Mouse (Mus musculus) CH12.LX (cell line): ENCODE measurements around the gene Psenen. TPM values are rescaled to one million over a fixed set of nuclear protein-coding genes. Genes with fewer than 3 reads are reported as not detected.

Source experiments
- DNase-seq: peaks from one replicate; pipeline ENCODE4 v3.0.0-alpha.2; 2013; ENCODE audit errors: extremely low read depth
- H3K27ac ChIP-seq: 2 replicates; pipeline ENCODE4 v1.5.1; 2012; ENCODE audit warnings: low read depth, mild to moderate bottlenecking, control low read depth, moderate library complexity; ENCODE audit not compliant: insufficient read depth
- H3K27me3 ChIP-seq: replicated peaks from 2 replicates; pipeline ENCODE3; 2012; ENCODE audit warnings: inconsistent platforms
- H3K36me3 ChIP-seq, 2 experiments: replicated peaks in 1 of 2; 2 replicates each; pipeline versions ENCODE3 to v1.6.1; 2012; ENCODE audit warnings: inconsistent platforms in 1 of 2, low read length in 1 of 2, mild to moderate bottlenecking in 1 of 2, mixed read lengths in 1 of 2, moderate library complexity in 1 of 2; ENCODE audit not compliant: control insufficient read depth in 1 of 2, insufficient read depth in 1 of 2
- H3K4me1 ChIP-seq, 2 experiments: 2 replicates each; pipeline ENCODE4 v1.6.1; 2012; ENCODE audit warnings: inconsistent platforms in 1 of 2, moderate library complexity in 1 of 2; ENCODE audit not compliant: insufficient read depth in 2 of 2, control insufficient read depth in 1 of 2
- H3K4me2 ChIP-seq: 2 replicates; pipeline ENCODE4 v1.6.1; 2012; ENCODE audit warnings: low read depth, mild to moderate bottlenecking, control low read depth; ENCODE audit not compliant: poor library complexity, insufficient read depth, severe bottlenecking
- H3K4me3 ChIP-seq, 3 experiments: fragments of 150-350 bp in 1 of 3; sonication (generic) in 1 of 3; replicated peaks in 1 of 3; 2 replicates each; pipeline versions ENCODE3 to v1.5.1; 2011 to 2012; ENCODE audit warnings: low read depth in 2 of 3, low read length in 2 of 3, mild to moderate bottlenecking in 2 of 3, moderate library complexity in 2 of 3, control low read depth in 1 of 3, improper control_type of control experiment in 1 of 3, inconsistent platforms in 1 of 3, mixed read lengths in 1 of 3; ENCODE audit not compliant: poor library complexity in 1 of 3
- H3K79me2 ChIP-seq: replicated peaks from 2 replicates; pipeline ENCODE4 v1.6.1; 2012; ENCODE audit warnings: mild to moderate bottlenecking, moderate library complexity; ENCODE audit not compliant: control insufficient read depth, poor library complexity, insufficient read depth, severe bottlenecking; ENCODE audit errors: extremely low read depth
- H3K9ac ChIP-seq: 2 replicates; pipeline ENCODE4 v1.6.1; 2012; ENCODE audit warnings: low read depth, mild to moderate bottlenecking, control low read depth, moderate library complexity; ENCODE audit not compliant: insufficient read depth
- H3K9me3 ChIP-seq: replicated peaks from 2 replicates; pipeline ENCODE3; 2012; ENCODE audit warnings: low read length, inconsistent platforms, mixed read lengths
- BHLHE40 ChIP-seq: IDR thresholded peaks from 2 replicates; pipeline ENCODE4 v1.6.1; 2011; ENCODE audit warnings: mild to moderate bottlenecking, low read depth, low read length, improper control_type of control experiment
- CHD1 ChIP-seq: IDR thresholded peaks from 2 replicates; pipeline ENCODE4 v1.6.1; 2012; ENCODE audit warnings: low read depth, low read length, improper control_type of control experiment, inconsistent platforms
- CHD2 ChIP-seq: IDR thresholded peaks from 2 replicates; pipeline ENCODE4 v1.6.1; 2011; ENCODE audit warnings: low read length, improper control_type of control experiment
- IRF4 ChIP-seq: IDR thresholded peaks from 2 replicates; pipeline ENCODE4 v1.6.1; 2014; ENCODE audit warnings: low read depth, mild to moderate bottlenecking, inconsistent platforms, low read length, improper control_type of control experiment
- JUN ChIP-seq: IDR thresholded peaks from 2 replicates; pipeline ENCODE4 v1.6.1; 2011; ENCODE audit warnings: low read depth, mild to moderate bottlenecking, low read length, improper control_type of control experiment, moderate library complexity; ENCODE audit not compliant: insufficient read depth
- MAZ ChIP-seq: IDR thresholded peaks from 2 replicates; pipeline ENCODE4 v1.6.1; 2012; ENCODE audit warnings: low read depth, mild to moderate bottlenecking, inconsistent platforms, low read length, improper control_type of control experiment, moderate library complexity
- MEF2A ChIP-seq: IDR thresholded peaks from 2 replicates; pipeline ENCODE4 v1.6.1; 2014; ENCODE audit warnings: low read depth, mild to moderate bottlenecking, inconsistent platforms, low read length, improper control_type of control experiment, borderline replicate concordance
- MXI1 ChIP-seq: IDR thresholded peaks from 2 replicates; pipeline ENCODE4 v1.6.1; 2011; ENCODE audit warnings: mild to moderate bottlenecking, low read depth, low read length, improper control_type of control experiment
- MYC ChIP-seq: IDR thresholded peaks from 2 replicates; pipeline ENCODE4 v1.6.1; 2011; ENCODE audit warnings: low read depth, mild to moderate bottlenecking, improper control_type of control experiment, low read length
- NELFE ChIP-seq: IDR thresholded peaks from 2 replicates; pipeline ENCODE4 v1.6.1; 2011; ENCODE audit warnings: low read depth, low read length, improper control_type of control experiment
- POLR2A ChIP-seq: IDR thresholded peaks from 2 replicates; pipeline ENCODE4 v1.6.1; 2011; ENCODE audit warnings: low read depth, mild to moderate bottlenecking, improper control_type of control experiment, low read length
- SIN3A ChIP-seq: IDR thresholded peaks from 2 replicates; pipeline ENCODE4 v1.6.1; 2012; ENCODE audit warnings: low read length, improper control_type of control experiment, inconsistent platforms
- SMC3 ChIP-seq: IDR thresholded peaks from 2 replicates; pipeline ENCODE4 v1.6.1; 2011; ENCODE audit warnings: low read depth, low read length, improper control_type of control experiment
- TBP ChIP-seq: conservative IDR thresholded peaks from 2 replicates; pipeline ENCODE4 v1.6.1; 2011; ENCODE audit warnings: low read depth, low read length, improper control_type of control experiment
- UBTF ChIP-seq: IDR thresholded peaks from 2 replicates; pipeline ENCODE4 v1.6.1; 2012; ENCODE audit warnings: low read depth, mild to moderate bottlenecking, inconsistent platforms, low read length, improper control_type of control experiment, moderate library complexity
- USF1 ChIP-seq: IDR thresholded peaks from 2 replicates; pipeline ENCODE4 v1.6.1; 2014; ENCODE audit warnings: low read depth, mild to moderate bottlenecking, inconsistent platforms, low read length, improper control_type of control experiment
- USF2 ChIP-seq: conservative IDR thresholded peaks from 2 replicates; pipeline ENCODE4 v1.6.1; 2011; ENCODE audit warnings: low read depth, low read length, improper control_type of control experiment
- ZC3H11A ChIP-seq: IDR thresholded peaks from 2 replicates; pipeline ENCODE4 v1.6.1; 2012; ENCODE audit warnings: low read depth, mild to moderate bottlenecking, inconsistent platforms, low read length, improper control_type of control experiment
- ZKSCAN1 ChIP-seq: IDR thresholded peaks from 2 replicates; pipeline ENCODE4 v1.6.1; 2012; ENCODE audit warnings: low read depth, inconsistent platforms, low read length, improper control_type of control experiment, borderline replicate concordance
- ZMIZ1 ChIP-seq: IDR thresholded peaks from 2 replicates; pipeline ENCODE4 v1.6.1; 2012; ENCODE audit warnings: low read depth, mild to moderate bottlenecking, inconsistent platforms, low read length, improper control_type of control experiment
- dilution Hi-C: fragments of 300-500 bp; cut with MboI; formaldehyde crosslinking; loops from 2 replicates; pipeline ENCODE4 v1.14.3; 2020; ENCODE audit warnings: low sequenced_read_pairs; ENCODE audit not compliant: extremely low pct_unique_long_range_greater_than_20kb, extremely low pct_ligation_motif_present
- in situ Hi-C: fragments of 300-500 bp; cut with MboI; formaldehyde crosslinking; loops from 3 replicates; pipeline ENCODE4 v1.14.3; 2019; ENCODE audit warnings: low sequenced_read_pairs, low pct_ligation_motif_present, low pct_unique_long_range_greater_than_20kb, mixed read lengths
- polyA plus RNA-seq: library from polyadenylated mRNA; unstranded; fragments of >175 nt; gene quantifications from 2 replicates; pipeline ENCODE4 v1.2.1, GENCODE M21; 2012; ENCODE audit warnings: low read depth; ENCODE audit not compliant: insufficient read length
- total RNA-seq, 2 experiments: library from RNA; depleted of rRNA; stranded (reverse); fragments of 300-350 nt in 1 of 2; fragments of >200 nt in 1 of 2; gene quantifications; 2 replicates each; pipeline ENCODE4 v1.2.3; 2012 to 2014

The Psenen gene
- total and polyA plus RNA-seq, 3 experiments: 55.2 to 121 (median 92.7) TPM

GRCm38 (mm10) chr7:30591605-30591951, 28.2 kb upstream of the Psenen start:
- DNase-seq: no peak
- Histone ChIP-seq H3K9ac (peak overlapping the region; percentile 74), H3K79me2 (peaks cover 52% of the 10 kb centered on the region), H3K27me3 (no peaks in the 10 kb centered on the region), H3K27ac (peak overlapping the region; percentile 100; the same call in 1 of the 2 replicates), H3K4me2 (peak overlapping the region; percentile 93), H3K36me3 (peaks cover 4 to 21% of the 10 kb centered on the region in 2 experiments), H3K4me3 (peak overlapping the region; percentile 84 to 93 (median 89)), H3K4me1 (peaks cover 19 to 50% of the 10 kb centered on the region in 2 experiments), H3K9me3 (no peaks in the 10 kb centered on the region)
- in situ Hi-C loops: no loop called here
- TF ChIP-seq UBTF: 0 out of 2 replicates have a peak, but pooled peaks have one; percentile 70
- no peak for TF ChIP-seq USF2
- peak; percentile 9; the same call in 1 of the 2 replicates for TF ChIP-seq IRF4
- dilution Hi-C loops: no loop called here

- Histone ChIP-seq H3K9me3 (no peaks in the 10 kb centered on the region), H3K4me3 (peak overlapping the region; percentile 84 to 93 (median 89)), H3K27me3 (no peaks in the 10 kb centered on the region), H3K9ac (peak overlapping the region; percentile 74), H3K79me2 (peaks cover 56% of the 10 kb centered on the region), H3K36me3 (peaks cover 9 to 26% of the 10 kb centered on the region in 2 experiments), H3K4me2 (peak overlapping the region; percentile 93), H3K4me1 (peaks cover 19 to 48% of the 10 kb centered on the region in 2 experiments)
- in situ Hi-C loops: no loop called here
- DNase-seq: no peak
- TF ChIP-seq MYC: no peak
- no peak for TF ChIP-seq TBP
- no peak for TF ChIP-seq ZKSCAN1
- TF ChIP-seq CHD1: peak; percentile 63; the same call in 1 of the 2 replicates
- TF ChIP-seq MXI1: no peak
- TF ChIP-seq MAZ: 0 out of 2 replicates have a peak, but pooled peaks have one; percentile 11
- no peak for TF ChIP-seq CHD2
- TF ChIP-seq USF1: no peak
- no peak for TF ChIP-seq IRF4
- TF ChIP-seq POLR2A: 0 out of 2 replicates have a peak, but pooled peaks have one; percentile 17
- no peak for TF ChIP-seq JUN
- no peak for TF ChIP-seq BHLHE40
- peak; percentile 53; the same call in 1 of the 2 replicates for TF ChIP-seq ZMIZ1
- TF ChIP-seq ZC3H11A: no peak
- TF ChIP-seq NELFE: no peak
- no peak for TF ChIP-seq MEF2A
- TF ChIP-seq SIN3A: 0 out of 2 replicates have a peak, but pooled peaks have one; percentile 33
- TF ChIP-seq SMC3: no peak
- TF ChIP-seq, all 38 proteins: peak for 5
- H3K27ac ChIP-seq: peak overlapping the region; percentile 100
- dilution Hi-C loops: no loop called here
These were observed 27.6 kb upstream of the Psenen start for GRCm38 (mm10) chr7:30590927-30591604.
